Mouse (Mus musculus): ENCODE measurements around the gene Itgb1bp1.

- TF ChIP-seq CTCF (IDR thresholded peaks at IDR 0.05; ENCODE audit: borderline replicate concordance, extremely low read depth, insufficient read depth, insufficient read length): no peak
- TF ChIP-seq POLR2A (IDR thresholded peaks at IDR 0.05; ENCODE audit: borderline replicate concordance, extremely low read depth, insufficient read depth, insufficient read length, poor library complexity, severe bottlenecking): no peak
Observed at GRCm38 (mm10) chr12:21208172-21208795, 77.8 kb downstream of the Itgb1bp1 start.

All from brain, embryonic 14.5 days (tissue).